Mouse (Mus musculus) heart, embryonic 14.5 days (tissue): ENCODE measurements around the gene 1110065P20Rik. TPM values are rescaled to one million over a fixed set of nuclear protein-coding genes. Genes with fewer than 3 reads are reported as not detected.

Experiments used
- ATAC-seq: fragments of 200-750 bp; cut with Nextera tagmentation; 2 replicates; pipeline ENCODE4 v1.8.0; 2017; ENCODE audit warnings: low read depth, moderate TSS enrichment; ENCODE audit not compliant: insufficient number of reproducible peaks, insufficient read depth, low FRiP score
- H3K27ac ChIP-seq, 2 experiments: fragments of 200-500 bp in 1 of 2; fragments of 300-500 bp in 1 of 2; sonication (generic) in 1 of 2; replicated peaks in 1 of 2; 2 replicates each; pipeline ENCODE4 v1.5.1; 2012 to 2014; ENCODE audit warnings: low read depth in 2 of 2, low read length in 2 of 2, control low read depth in 1 of 2, mild to moderate bottlenecking in 1 of 2, mixed read lengths in 1 of 2; ENCODE audit not compliant: control insufficient read depth in 1 of 2, insufficient read depth in 1 of 2
- H3K27me3 ChIP-seq: fragments of 300-500 bp; sonication (generic); 2 replicates; pipeline ENCODE4 v1.6.1; 2014; ENCODE audit warnings: mild to moderate bottlenecking, low read length, control low read depth; ENCODE audit not compliant: control insufficient read depth, insufficient read depth
- H3K36me3 ChIP-seq: fragments of 300-500 bp; sonication (generic); 2 replicates; pipeline ENCODE4 v1.6.1; 2014; ENCODE audit warnings: mild to moderate bottlenecking, control low read depth, low read length, mixed read lengths; ENCODE audit not compliant: control insufficient read depth, insufficient read depth
- H3K4me1 ChIP-seq, 2 experiments: fragments of 200-500 bp in 1 of 2; fragments of 300-500 bp in 1 of 2; sonication (generic) in 1 of 2; 2 replicates each; pipeline ENCODE4 v1.6.1; 2012 to 2014; ENCODE audit warnings: low read length in 2 of 2, control low read depth in 1 of 2, mixed read lengths in 1 of 2; ENCODE audit not compliant: control insufficient read depth in 2 of 2, insufficient read depth in 2 of 2
- H3K4me2 ChIP-seq: fragments of 300-500 bp; sonication (generic); 2 replicates; pipeline ENCODE4 v1.6.1; 2014; ENCODE audit warnings: mild to moderate bottlenecking, low read length
- H3K4me3 ChIP-seq, 2 experiments: fragments of 200-500 bp in 1 of 2; fragments of 300-500 bp in 1 of 2; sonication (generic) in 1 of 2; 2 replicates each; pipeline ENCODE4 v1.5.1; 2012 to 2014; ENCODE audit warnings: low read length in 2 of 2, mild to moderate bottlenecking in 2 of 2, control low read depth in 1 of 2, low read depth in 1 of 2, moderate library complexity in 1 of 2; ENCODE audit not compliant: control insufficient read depth in 1 of 2, insufficient read depth in 1 of 2
- H3K9ac ChIP-seq: fragments of 300-500 bp; sonication (generic); 2 replicates; pipeline ENCODE4 v1.6.1; 2014; ENCODE audit warnings: mild to moderate bottlenecking, low read length
- H3K9me3 ChIP-seq: fragments of 300-500 bp; sonication (generic); 2 replicates; pipeline ENCODE4 v1.6.1; 2016; ENCODE audit warnings: low read length, control low read depth; ENCODE audit not compliant: control insufficient read depth
- WGBS: fragments of 180-500 bp; shearing (Covaris S2); extraction: QIAGEN DNeasy Blood & Tissue Kit; methylation state at CpG from one replicate; pipeline ENCODE4 v1.1.7; 2014; 5-methylcytosine and 5-hydroxymethylcytosine counted together
- polyA plus RNA-seq: library from polyadenylated mRNA; unstranded; fragments of >200 nt; fragmentation: Nextera tagmentation; extraction: Ambion mirVana; gene quantifications from 2 replicates; pipeline ENCODE4 v1.2.1, GENCODE M21; 2014

1110065P20Rik gene
- polyA plus RNA-seq, 1 experiment from 2014 or later: 56.9 TPM

GRCm38 (mm10) chr4:124801552-124802308 is 49.3 kb downstream of the 1110065P20Rik start, which contains the start of gene Mtf1:
Gene Mtf1 (plus strand): TSS chr4:124802104.
- H3K4me1 ChIP-seq: peaks cover 0 to 12% of the 10 kb centered on the region in 2 experiments; a peak in 3 of 4 replicates
- 4% methylated on average over 21 of the region's 21 CpGs for WGBS
- peak within 1 kb of the TSS; percentile 93 for H3K4me2 ChIP-seq
- ATAC-seq: peak; percentile 64
- peak within 1 kb of the TSS; percentile 66 to 89 for H3K4me3 ChIP-seq
- H3K36me3 ChIP-seq: peaks cover 51% of the 10 kb centered on the region
- peak within 1 kb of the TSS; percentile 90 to 94 for H3K27ac ChIP-seq
- H3K9ac ChIP-seq: peak within 1 kb of the TSS; percentile 89
- no peaks in the 10 kb centered on the region for H3K9me3 ChIP-seq
- H3K27me3 ChIP-seq: no peaks in the 10 kb centered on the region

Other genes with a start within 250 kb of the 1110065P20Rik start
- gene 3100002H09Rik, start 240.4 kb downstream of the 1110065P20Rik start, polyA plus RNA-seq: not detected in 2 replicates
- gene Pou3f1, start 194.4 kb downstream of the 1110065P20Rik start, polyA plus RNA-seq: 0.19 and 0.20 TPM in 2 replicates
- 38.8 and 42.5 TPM in 2 replicates for gene Utp11, start 157.6 kb downstream of the 1110065P20Rik start, polyA plus RNA-seq
- 6.8 and 7.0 TPM in 2 replicates for gene Fhl3, start 150.5 kb downstream of the 1110065P20Rik start, polyA plus RNA-seq
- 73.4 and 73.5 TPM in 2 replicates for gene Sf3a3, start 136.4 kb downstream of the 1110065P20Rik start, polyA plus RNA-seq
- 17.3 and 18.6 TPM in 2 replicates for gene Inpp5b, start 109.3 kb downstream of the 1110065P20Rik start, polyA plus RNA-seq
- gene Mtf1, start 49.1 kb downstream of the 1110065P20Rik start, polyA plus RNA-seq: 11.4 and 14.0 TPM in 2 replicates
- 23.1 and 28.1 TPM in 2 replicates for gene Yrdc, start 517 bp downstream of the 1110065P20Rik start, polyA plus RNA-seq
- 0.14 and 0.16 TPM in 2 replicates for gene Maneal, start 11.0 kb upstream of the 1110065P20Rik start, polyA plus RNA-seq
- gene Epha10, start 29.7 kb upstream of the 1110065P20Rik start, polyA plus RNA-seq: not detected in 2 replicates
- 3.2 and 4.3 TPM in 2 replicates for gene 9930104L06Rik, start 85.9 kb upstream of the 1110065P20Rik start, polyA plus RNA-seq
- 95.1 and 98.7 TPM in 2 replicates for gene Cdca8, start 88.1 kb upstream of the 1110065P20Rik start, polyA plus RNA-seq
- gene Rspo1, start 135.2 kb upstream of the 1110065P20Rik start, polyA plus RNA-seq: 8.3 and 9.5 TPM in 2 replicates
- gene Gnl2, start 165.4 kb upstream of the 1110065P20Rik start, polyA plus RNA-seq: 53.2 and 58.5 TPM in 2 replicates
- not detected in 2 replicates for gene Dnali1, start 214.5 kb upstream of the 1110065P20Rik start, polyA plus RNA-seq
- gene Snip1, start 215.5 kb upstream of the 1110065P20Rik start, polyA plus RNA-seq: 19.3 and 21.2 TPM in 2 replicates
- gene Meaf6, start 233.9 kb upstream of the 1110065P20Rik start, polyA plus RNA-seq: 43.8 and 46.0 TPM in 2 replicates